Mouse (Mus musculus) liver, adult (tissue): ENCODE measurements around the gene Mast4.

Experiments used
- GATA4 ChIP-seq: IDR thresholded peaks from 2 replicates; pipeline ENCODE4 v1.6.1; 2014; ENCODE audit warnings: mild to moderate bottlenecking, low read length; ENCODE audit not compliant: insufficient replicate concordance

Mast4 gene

GRCm38 (mm10) chr13:102973853-102974252, 360.4 kb downstream of the Mast4 start:
- TF ChIP-seq GATA4: no peak

DNA sequence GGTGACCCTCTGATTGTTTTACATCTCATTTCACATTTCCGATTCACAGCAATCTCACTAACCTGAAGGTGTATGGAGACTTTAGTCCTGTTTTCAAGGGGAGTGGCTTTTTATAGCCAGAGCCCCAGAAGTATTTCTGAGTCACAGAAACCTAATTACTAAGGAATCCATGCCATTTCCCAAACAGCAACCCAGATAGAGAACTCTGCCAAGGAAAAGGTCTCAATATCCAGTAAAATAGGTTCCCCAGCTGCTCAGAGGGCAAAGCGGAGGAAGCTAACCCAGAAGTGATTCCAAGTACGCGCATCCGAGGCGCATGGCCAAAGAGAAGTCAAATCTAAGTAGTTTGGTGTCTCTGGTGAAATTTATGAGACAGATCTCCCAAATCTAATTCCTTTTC, 370.8 kb downstream of the Mast4 start:
- no peak for TF ChIP-seq GATA4

GRCm38 (mm10) chr13:102958273-102959270, 375.7 kb downstream of the Mast4 start:
- no peak for TF ChIP-seq GATA4

GRCm38 (mm10) chr13:102957508-102958272, 376.6 kb downstream of the Mast4 start:
- no peak for TF ChIP-seq GATA4

DNA sequence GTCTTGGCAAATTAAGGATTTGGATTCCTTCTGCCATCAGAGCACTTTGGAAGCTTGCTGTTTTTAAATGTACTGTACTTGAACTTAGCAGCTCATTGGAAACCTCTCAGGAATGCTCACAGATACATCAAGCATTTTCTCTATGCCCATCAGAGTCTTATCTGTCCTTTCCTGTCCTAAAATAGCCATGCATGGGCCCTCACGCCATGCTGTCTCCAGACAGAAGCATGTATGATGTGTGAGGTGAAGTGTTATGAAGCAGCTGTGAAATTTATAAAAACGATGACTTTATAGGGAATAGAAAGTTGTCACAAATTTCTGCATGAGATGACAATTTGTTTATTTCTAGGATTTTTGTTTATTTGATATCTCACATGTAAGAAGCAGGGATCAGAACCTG, 378.8 kb downstream of the Mast4 start:
- TF ChIP-seq GATA4: no peak

- TF ChIP-seq GATA4: no peak
Observed at GRCm38 (mm10) chr13:102949756-102950155, 384.5 kb downstream of the Mast4 start.

GRCm38 (mm10) chr13:102948966-102949365, 385.3 kb downstream of the Mast4 start:
- TF ChIP-seq GATA4: no peak

- TF ChIP-seq GATA4: no peak
Observed at GRCm38 (mm10) chr13:102947546-102947945, 386.8 kb downstream of the Mast4 start.

- no peak for TF ChIP-seq GATA4
Observed at GRCm38 (mm10) chr13:102946024-102946821, 388.1 kb downstream of the Mast4 start.

GRCm38 (mm10) chr13:102945450-102945849, 388.8 kb downstream of the Mast4 start:
- TF ChIP-seq GATA4: no peak

GRCm38 (mm10) chr13:102944516-102944915, 389.8 kb downstream of the Mast4 start:
- TF ChIP-seq GATA4: no peak

GRCm38 (mm10) chr13:102942557-102942956, 391.7 kb downstream of the Mast4 start:
- no peak for TF ChIP-seq GATA4

DNA sequence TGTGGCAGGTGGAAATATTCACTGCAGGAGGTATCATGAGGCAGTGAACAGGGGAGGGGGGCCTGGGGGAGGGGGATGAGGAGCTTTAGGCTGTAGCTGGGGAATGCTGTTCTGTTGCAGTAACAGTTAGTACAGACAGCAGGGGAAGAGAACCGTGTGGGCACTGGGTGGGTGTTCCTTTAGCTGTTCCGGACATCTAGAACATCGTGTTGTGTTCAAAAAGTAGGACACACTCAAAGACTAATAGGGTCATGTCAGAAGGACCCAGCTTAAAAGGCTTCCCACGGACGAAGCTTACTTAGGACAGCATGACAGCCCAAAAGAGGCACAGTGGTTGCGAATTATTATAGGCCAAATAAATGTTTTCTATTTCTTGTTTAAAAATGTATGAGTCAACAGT, 393.8 kb downstream of the Mast4 start:
- no peak for TF ChIP-seq GATA4

DNA sequence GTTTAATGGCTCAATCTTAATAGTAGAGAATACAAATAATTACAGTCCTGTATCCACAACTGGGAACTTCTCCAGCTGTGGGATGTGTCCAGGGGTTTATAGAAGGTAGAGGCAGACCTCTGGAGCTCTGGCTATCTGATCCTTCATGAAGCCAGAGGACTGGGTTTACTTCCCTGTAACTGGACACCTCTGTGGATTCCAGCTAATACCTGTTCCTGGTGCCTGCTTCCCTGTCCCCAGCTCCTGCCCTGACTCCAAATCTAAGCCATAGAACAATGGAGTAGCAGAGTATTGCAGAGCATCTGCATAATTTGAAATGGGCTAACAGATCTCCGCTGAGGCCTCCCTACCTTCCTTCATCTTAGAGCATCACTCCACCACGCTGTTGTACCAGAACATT, 398.1 kb downstream of the Mast4 start:
- TF ChIP-seq GATA4: no peak

- no peak for TF ChIP-seq GATA4
Observed at GRCm38 (mm10) chr13:102935788-102936187, 398.5 kb downstream of the Mast4 start.

GRCm38 (mm10) chr13:102933702-102934101, 400.6 kb downstream of the Mast4 start:
- TF ChIP-seq GATA4: no peak

GRCm38 (mm10) chr13:102932434-102932833, 401.9 kb downstream of the Mast4 start:
- TF ChIP-seq GATA4: no peak
